Mouse (Mus musculus) 3134 (cell line): ENCODE data around the gene Dusp1.

ENCODE experiments used
- DNase-seq: peaks from one replicate; pipeline ENCODE4 v3.0.0-alpha.2; 2011; ENCODE audit warnings: low spot score; ENCODE audit not compliant: insufficient read length; ENCODE audit errors: extremely low read depth

The Dusp1 gene

DNA sequence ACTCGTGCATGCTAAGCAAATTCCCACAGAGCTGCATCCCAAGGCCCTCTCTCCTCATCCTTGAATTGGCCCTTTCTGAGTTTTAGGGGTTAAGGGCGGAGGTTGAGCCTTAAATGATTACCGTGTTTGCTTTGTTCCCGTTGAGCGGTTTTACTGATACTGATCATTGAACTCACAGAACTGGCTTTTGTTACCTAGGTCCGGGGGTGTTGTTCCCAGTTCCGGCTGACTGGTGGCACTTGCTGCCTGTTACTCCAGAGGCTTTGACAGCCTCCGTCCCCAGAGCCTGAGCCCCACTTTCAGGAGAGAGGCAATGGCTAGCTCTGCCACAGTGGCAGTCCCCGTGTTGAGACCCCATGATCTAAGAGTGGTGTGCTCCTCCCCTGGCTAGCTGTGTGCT lies 2.5 kb upstream of the Dusp1 start:
- no peak for DNase-seq

DNA sequence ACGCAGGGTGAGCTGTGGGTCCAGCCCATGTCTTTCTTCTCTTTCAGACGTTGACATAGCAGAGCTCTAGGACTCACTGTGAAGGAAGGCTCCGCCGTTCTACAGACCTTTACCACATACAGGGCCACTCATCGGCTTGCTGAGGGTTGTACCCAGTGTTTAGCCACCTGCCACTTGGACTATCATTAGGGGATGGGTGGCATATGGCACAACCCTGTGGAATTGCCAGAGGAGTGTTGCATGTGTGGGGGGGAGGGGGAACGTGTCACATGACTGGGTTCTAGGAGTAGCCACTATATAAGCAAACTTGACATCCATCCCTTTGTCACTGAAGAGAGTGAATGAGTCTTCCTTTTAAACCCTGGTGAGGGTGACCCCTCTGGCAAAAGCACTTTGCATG lies 1.5 kb upstream of the Dusp1 start:
- DNase-seq, result no peak

DNA sequence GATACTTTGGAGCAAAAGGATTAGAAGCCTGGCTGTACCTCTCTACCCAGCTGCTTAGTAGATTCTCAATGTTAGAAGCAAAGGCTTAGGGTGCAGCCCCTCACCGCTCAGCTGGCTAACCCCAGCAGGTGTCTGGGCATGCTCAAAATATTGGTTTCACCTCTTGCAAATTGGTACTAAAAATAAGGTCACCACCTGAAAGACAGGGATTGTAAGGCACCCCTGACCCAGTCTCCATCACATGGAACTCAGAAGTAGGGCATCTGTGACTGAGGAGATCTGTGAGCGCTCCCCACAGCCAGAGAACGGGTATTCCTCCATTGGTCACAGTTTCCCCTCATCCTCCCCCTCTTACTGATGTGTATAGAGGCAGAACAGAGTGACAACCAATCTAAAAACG lies 364 bp upstream of the Dusp1 start:
- no peak for DNase-seq

DNA sequence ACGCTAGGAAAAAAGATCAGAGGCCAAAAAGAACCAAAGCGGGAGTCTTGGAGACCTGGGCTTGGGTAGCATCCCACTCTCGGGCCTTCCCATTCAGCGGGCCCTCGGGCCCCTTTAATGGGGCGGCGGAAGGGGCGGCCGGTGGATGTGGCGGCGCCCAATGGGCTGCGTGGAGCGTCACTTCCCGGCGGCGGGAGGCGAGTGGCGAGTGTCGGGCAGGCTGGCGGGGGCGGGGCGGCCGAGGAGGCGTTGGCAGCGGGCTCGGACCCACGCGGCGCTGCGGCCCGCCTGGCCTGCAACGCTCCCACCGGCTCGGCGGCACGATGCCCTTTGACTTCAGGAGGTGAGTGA lies 663 bp downstream of the Dusp1 start, which contains the start of gene Ergic1:
TSS of gene Ergic1 (plus strand) at position 200 of the 351 bp plus-strand sequence.
- peak; percentile 85 for DNase-seq

DNA sequence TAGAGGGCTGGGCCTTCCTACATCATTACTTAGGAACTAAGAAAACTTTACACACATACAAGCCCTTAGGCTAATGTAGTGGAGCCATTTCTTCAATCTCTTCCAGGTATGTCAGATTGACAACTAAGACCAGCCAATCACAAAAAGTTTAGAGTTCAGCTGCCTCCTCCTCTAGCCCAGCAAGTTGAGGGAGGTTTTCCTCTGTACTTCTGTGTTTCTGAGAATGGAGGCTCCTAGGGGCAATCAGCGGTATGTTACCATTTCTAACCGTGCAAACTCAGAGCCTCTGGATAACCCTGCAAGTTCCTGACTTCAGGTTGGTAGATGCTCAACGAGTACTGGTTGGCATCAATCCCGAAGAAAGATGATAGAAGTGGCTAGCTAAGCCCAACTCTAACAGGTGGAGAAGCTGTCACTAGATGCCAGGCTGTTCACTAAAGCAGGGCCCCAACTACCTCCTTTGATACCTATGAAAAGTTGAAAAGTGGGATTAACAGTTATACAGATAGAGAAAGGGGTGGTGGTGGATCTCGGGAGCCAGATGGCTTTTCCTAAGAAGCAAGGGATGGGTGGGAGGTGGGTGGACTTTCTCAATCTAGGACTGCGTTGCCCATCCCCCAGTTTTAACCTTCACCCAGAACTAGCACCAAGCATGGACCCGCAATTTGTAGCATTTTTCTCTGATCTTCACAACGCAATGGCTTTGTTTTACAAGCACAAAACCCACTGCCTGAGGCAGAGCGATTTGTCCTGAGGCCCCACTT lies 1.2 kb downstream of the Dusp1 start:
- DNase-seq, result peak; percentile 49

DNA sequence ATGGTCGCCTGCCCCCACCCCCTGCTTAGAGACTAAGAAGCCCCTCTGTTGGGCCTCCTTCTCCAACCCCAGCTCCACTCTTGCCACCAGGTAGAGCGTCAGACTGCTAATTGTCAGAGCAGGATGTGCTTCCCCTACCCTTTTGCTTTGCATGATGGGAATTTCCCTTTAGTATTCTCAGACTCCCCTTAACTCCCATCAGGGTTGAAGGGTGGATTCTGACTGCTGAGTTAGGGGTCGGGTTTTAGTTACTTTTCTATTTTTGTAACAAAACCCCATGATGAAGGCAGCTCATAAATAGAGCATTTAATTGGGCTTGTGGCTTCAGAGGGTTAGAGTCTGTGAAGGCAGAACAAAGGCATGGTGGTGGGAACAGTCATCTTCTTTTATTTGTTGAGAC lies 8.9 kb downstream of the Dusp1 start:
- no peak for DNase-seq

DNA sequence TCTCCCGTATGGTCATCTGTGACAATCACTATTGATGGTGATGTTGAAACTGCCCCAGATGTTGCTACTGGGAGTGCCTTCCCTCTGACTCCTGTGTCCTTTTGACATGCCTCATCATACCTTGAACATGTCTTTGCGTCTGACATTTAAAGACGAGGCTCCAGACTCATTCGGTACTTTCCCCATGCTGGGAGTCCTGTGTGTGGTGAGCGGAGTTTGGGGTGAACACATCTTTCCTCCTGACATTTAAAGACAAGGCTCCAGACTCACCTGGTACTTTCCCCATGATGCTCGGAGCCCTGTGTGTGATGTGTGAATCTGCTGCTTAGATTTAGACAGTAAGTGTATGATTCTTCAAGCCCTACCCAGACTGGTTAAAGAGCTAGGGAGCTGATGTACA lies 10.8 kb downstream of the Dusp1 start:
- no peak for DNase-seq

DNA sequence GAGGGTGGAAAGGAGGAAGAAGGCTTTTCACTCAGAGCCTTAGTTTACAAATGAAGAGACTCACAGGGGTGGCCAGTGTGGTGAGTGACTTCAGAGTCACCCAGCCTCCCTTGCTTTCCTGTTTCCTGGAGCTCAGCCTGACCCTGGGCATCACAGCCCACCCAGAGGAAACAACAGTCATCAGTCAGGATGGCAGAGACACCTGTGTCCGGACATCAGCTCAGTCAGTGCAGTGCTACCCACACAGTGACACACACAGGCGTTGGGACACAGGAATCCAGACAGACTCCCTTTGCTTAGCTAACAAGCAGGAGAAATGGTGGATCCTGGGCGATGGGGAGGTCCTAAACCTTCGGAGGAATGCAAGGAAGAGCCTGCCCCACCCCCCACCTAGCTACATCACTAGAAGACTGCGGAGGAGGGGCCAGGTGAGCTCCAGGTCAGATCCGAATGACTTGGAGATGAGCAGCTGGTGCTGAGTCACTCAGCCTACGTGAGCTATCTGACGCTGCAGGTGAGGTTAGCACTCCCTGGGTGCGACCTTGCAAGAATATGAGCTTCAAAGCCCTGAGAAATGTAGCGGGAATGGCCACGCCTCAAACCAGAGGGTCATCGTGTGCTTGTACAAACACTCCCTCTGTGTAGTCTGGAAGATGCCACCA lies 12.6 kb downstream of the Dusp1 start:
- no peak for DNase-seq

DNA sequence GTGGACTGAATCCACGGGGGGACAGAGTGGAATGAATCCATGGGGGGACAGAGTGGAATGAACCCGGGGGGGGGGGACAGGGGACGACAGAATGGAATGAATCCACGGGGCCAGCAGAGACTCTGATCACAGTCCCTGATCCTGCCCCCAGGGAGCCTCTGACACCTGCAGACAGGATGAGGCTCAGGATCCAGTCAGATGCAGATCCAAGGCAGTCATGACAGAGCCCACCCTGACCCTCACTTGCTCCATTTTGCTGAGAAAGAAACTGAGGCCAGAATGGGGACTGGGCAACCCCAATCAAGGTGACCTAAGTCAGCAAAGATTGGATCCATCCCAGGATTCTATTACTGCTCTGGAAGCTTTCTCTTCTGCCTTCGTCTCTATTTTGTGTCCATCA lies 13.4 kb downstream of the Dusp1 start:
- no peak for DNase-seq

DNA sequence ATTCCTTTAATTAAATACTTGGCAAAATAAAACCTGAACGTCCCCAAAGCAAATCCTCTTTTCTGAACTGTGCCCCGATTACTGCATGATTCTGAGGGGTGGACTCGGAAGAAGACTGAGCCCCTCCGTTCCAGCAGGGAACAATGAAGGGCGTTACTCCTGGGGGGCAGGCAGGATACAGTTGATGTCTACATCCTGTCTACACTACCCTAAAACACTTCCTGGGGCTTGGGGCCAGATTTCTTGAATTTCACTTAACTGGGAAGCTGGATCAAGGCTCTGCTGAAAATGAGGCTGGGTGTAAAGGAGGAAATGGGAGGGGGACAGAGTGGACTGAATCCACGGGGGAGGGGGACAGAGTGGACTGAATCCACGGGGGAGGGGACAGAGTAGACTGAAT lies 14.2 kb downstream of the Dusp1 start:
- no peak for DNase-seq

DNA sequence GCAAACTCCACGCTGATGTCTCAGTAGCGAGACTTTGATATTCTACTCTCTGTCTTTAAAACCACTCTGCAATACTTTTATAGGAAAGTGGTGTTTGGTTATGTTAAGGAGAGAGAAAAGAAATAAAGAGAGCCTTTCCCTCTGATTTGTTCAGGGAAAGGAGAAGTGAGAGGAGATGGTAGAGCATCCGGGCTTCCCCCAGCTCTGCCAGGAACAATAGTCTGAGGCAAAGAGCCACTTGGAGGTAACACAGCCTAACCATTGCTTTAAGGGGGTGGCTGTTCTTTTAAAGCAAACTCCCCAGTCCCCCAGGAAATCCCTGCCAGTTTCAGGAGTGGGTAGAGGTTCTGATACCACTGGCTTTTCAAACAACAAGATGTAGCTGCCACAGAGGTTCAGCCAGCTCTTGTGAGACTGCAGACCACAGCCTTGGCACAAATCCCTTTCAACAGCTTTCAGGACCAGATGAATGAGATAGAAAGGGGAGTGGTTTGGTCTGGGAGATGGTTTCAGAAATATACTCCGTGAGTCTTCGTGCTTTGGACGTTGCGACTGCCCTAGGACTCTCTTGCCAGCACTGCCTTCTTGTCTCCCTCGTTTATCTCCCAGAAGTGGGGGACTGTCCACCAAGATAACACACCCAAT lies 17.5 kb downstream of the Dusp1 start:
- peak; percentile 44 for DNase-seq

DNA sequence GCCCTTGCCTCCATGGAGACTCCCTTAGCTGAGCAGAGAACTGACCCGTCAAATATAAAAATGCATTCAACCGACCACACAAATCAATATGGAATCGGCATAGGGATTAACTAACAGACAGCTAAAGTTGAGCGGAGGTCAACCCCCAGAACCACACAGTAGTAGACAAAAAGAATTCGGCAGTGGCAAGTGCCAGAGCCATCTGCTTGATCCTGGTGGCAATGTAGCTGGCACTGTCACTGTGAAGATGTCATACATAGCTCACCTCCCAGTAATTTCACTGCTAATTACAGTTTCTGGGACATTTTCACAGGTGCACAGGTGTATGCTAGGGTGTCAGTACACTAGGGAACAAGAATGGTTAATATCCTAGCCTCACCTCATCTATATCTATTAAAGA lies 21.8 kb downstream of the Dusp1 start:
- DNase-seq, result no peak

DNA sequence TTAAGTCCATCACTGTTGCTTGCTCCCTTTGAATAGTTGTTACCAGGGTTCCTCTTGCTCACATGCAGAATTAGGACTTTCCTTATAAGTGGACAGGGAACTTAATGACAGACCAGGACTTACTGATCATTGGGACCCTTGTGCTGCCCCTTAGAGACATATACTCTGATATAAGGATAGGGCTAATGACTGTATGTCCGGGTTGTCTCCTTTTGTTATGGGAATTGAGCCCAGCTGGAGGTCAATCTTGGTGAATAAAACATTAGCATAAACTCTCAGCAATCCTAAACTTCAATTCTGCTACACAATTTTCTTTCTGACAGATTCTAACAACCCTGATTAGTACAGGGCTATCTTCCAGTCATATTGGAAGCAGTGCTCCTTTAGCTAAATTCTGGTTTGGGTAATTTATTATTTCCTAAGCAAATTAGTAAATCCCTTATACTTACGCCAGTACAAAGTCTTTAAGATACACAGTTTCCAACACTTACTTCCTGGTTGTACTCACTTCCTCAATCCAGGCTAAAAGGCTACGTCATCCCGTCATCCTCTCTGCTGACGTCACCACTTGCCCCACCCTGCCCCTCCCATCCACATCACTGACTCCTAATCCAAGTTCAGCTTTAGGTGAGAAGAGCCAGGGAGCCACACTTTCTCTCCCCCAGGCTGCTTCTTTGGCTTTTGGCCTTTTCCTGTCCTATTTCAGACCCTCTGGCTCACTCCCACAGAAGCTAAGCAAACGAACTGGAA lies 24.0 kb downstream of the Dusp1 start:
- DNase-seq, result peak; percentile 81

DNA sequence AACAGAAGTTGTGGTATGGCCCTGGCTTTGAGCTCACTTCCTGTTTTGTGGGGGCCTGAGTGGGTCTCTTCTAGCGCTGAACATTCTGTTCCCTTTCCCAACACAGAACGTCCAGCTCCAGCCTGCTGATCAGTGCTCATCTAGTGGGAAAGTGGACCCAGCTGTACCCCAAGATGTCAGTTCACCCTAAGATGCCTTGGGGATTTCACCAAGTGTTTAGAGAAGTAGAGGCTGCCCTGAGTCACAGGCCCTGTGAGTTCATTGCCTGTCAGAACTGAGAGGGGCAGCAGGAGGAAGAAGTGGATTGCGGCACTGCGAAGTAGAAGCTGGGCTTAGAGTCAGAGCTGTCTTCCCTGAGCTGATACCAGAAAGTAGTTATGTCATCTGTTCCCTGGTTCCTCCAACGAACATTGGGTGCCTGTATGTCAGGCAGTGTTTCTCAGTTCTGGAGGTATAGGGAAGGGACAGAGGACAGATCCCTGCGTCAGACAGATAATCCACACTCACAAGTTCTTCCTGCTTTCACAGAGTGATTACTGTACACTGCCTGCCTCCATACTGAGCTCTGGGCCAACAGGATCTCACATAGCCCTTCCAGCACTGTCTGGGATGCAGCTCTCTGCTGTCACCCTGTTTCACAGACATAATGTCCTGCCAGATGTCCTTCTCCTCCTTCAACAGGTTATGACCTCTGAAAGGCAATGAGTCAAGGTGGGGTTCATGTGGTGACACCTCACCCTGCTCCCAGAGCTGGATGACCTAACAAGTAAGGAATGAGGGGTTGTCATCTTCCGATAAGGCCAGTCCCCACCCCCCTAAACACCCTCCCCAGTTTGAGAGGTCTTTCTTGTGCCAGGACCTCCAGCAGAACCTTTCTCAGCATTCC lies 26.4 kb downstream of the Dusp1 start:
- DNase-seq, result no peak

DNA sequence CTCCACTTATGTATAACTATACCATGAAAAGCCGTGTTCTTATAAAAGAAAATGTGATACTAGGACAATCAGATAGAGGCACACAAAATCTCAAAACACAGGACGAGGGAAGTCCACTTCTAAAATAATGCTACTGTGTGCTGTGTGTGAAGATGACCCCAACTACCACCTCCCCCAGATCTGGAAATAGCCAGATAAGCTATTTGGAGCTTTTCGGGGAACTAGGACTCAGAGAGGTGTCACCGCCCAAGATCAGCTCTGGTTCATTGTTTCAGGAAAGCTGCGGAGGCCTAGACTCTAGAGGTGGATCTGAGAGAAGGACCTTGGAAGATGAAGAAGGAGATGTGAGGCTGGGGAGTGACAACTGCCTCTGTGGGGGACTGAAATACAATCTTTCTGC lies 27.2 kb downstream of the Dusp1 start:
- DNase-seq, result no peak

DNA sequence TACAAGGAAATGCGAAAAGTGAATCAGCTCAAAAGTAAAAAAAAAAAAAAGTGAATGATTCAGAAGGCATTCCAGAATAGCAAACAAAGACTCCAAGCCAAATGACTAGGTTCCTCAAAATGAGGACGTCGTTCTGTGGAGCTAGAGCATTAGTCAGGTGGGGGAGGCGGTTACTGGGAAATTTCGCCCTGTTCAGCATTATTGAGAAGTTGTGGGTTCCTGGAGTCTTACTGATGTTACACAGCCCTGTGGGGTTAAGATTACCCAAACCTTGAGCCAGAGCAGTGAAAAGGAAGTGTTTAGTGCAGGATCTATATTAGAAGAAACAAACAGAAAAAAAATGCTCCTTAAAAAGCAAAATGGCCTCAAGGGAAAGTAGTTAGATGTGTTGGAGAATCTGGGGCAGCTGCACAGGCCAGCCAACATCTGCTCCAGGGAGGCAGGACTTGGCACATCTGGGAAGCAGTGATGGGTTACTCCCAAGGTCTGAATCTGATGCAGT lies 28.0 kb downstream of the Dusp1 start:
- DNase-seq, result peak; percentile 45

DNA sequence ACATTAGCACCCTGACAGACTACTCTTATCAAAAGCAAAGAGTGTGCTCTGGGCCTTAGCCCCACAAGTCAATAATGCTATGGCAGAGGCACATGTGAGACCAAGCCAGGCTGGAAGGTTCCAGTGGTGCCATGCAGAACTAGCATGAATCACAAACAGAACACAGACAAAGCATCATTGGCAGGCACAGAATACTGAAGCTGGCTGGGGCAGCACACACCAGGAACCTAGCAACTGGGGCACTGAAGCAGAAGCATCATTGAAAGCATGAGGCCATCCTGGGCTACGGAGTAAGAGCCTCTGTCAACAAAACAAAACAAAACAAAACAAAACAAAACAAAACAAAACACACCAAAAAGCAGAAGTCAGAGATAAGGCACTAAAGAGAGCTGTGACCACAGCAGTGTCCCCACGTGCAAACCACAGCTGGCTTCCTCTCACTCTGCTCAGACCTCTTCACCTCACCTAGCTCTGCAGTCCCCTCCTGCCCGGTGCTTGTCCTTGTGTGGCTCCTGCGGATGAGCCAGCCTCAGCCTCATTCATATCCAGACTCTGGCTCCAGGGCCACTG lies 29.4 kb downstream of the Dusp1 start:
- DNase-seq, result no peak

DNA sequence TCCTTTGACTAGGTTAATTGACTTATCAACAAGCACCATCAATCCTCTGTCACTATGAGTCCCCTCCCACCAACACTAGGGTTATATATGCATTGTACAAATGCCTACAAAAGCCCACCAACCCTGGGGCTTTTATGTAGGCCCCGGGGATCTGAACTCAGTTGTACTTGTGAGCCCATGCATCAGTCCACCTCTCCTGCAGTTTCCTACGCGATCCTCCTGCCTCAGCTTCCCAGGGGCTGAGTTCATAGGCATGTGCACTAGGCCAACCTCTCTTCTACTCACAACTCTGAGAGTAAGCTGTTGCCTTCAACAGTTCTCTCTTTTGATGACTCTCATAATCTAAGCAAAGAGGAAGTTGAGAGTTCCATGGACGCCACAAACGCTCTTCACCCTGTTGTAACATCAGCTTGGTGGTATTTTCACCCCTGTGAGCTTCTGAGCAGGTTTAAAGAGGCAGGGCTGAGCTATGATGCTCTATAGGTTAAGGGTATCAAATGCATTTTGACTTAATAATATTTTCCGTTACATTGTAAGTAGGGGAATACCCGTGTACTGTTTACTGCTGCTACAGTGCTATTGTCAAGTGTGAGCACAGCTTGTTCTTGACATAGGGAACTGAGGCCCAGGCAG lies 30.4 kb downstream of the Dusp1 start:
- no peak for DNase-seq

DNA sequence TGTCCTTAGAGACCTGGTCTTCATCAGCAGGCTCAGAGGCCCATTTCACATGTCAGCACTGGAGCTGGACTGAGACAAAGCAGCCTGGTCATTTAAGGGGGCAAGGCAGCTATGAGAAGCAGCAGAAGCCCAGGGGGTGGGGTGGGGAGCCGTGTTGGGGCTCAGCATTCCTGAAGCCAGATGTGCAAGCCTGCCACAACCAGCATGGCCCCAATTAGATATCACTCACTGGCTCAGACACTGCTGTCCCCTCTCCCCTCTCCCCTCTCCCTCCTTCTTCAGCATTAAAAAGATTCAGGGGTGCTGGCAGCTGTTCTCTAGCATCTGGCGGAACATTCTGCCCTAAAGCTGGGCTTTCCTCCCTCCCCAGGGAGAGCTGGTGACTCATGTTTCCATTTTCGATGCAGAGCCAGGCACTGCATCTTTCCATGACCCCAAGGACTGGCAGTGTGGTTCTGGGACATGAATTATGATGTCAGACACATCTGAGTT lies 31.3 kb downstream of the Dusp1 start:
- DNase-seq, result peak; percentile 75
